Mouse (Mus musculus) myocyte (in vitro differentiated cells): ENCODE measurements around the gene Pdzrn4.

ENCODE experiments used
- E2F4 ChIP-seq: IDR thresholded peaks from one replicate; pipeline ENCODE4 v1.6.1; 2011; ENCODE audit warnings: mild to moderate bottlenecking, control low read depth, moderate library complexity; ENCODE audit not compliant: insufficient read depth
- MAX ChIP-seq: IDR thresholded peaks from one replicate; pipeline ENCODE4 v1.6.1; 2011; ENCODE audit warnings: low read depth, mild to moderate bottlenecking, control low read depth
- MYOD1 ChIP-seq, 3 experiments: IDR thresholded peaks; one replicate each; pipeline ENCODE4 v1.6.1; 2011; ENCODE audit warnings: control low read depth in 2 of 3, low read depth in 2 of 3, mild to moderate bottlenecking in 2 of 3, moderate library complexity in 1 of 3; ENCODE audit not compliant: insufficient read length in 2 of 3, control insufficient read depth in 1 of 3
- POLR2A ChIP-seq: IDR thresholded peaks from one replicate; pipeline ENCODE4 v1.6.1; 2011; ENCODE audit warnings: low read depth, mild to moderate bottlenecking, control low read depth, moderate library complexity; ENCODE audit not compliant: insufficient read length
- USF1 ChIP-seq: IDR thresholded peaks from one replicate; pipeline ENCODE4 v1.6.1; 2011; ENCODE audit warnings: low read depth, mild to moderate bottlenecking, control low read depth, moderate library complexity

DNA sequence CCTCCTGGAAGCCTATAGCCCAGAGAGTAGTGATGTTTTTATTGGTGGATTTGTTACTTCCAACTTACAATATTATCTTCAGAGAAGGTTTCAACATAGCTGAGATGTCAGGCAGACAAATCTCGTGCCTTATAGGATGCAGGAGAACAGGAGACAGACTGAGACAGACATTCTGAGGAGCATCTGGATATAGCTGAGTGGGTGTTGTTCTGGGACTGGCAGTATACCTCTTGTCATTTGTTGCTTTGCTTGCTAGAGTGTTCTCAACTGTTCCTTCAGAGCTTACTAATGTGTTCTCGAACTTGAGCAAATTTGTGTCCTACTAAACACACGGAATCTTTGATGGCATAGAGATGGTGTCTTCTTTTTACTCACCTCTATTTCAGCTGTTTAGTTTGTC lies 94.7 kb downstream of the Pdzrn4 start:
- TF ChIP-seq POLR2A: no peak
- TF ChIP-seq MAX: no peak
- no peak for TF ChIP-seq USF1
- no peak for TF ChIP-seq MYOD1 (IDR thresholded peaks at IDR 0.05; ENCODE audit: control insufficient read depth in 1 of 3, insufficient read length in 2 of 3, low read depth in 2 of 3)
- TF ChIP-seq E2F4: no peak
